Mouse (Mus musculus) heart, postnatal 0 days (tissue): Measurements from ENCODE around the gene Nadk2.

Experiments
- CTCF ChIP-seq: IDR thresholded peaks from 2 replicates; pipeline ENCODE4 v1.5.1; 2016; ENCODE audit warnings: antibody characterized with exemption, control low read depth, low read depth
- EP300 ChIP-seq: IDR thresholded peaks from 2 replicates; pipeline ENCODE4 v1.6.1; 2016; ENCODE audit warnings: antibody characterized with exemption, low read depth

DNA sequence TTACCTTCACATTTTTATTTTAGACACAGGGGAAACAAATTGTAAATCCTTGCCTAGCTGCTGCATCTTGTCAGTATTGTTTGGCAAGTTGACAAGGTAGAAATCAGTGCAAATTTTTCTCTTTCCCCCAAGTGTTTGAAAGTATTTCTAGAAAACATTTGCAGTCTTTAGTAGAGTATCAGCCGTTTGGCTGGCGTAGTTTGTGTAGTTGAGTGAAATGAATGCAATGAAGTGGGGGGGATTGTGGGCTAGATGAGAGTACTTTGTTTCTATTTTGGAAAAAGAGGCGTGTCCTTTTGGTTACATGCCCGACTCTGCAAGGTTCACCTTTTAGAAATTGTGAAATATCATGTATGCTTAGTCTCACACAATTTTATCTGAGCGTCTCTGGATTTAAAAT, 1.6 kb downstream of the Nadk2 start:
- TF ChIP-seq CTCF (no peak), EP300 (no peak)
